Mouse (Mus musculus) heart, postnatal 14 days (tissue): Measurements from ENCODE around the gene Ina. TPM values are rescaled to one million over a fixed set of nuclear protein-coding genes. Genes with fewer than 3 reads are reported as not detected.
A peak's percentile ranks its signal among the peaks of the same experiment; 100 is the strongest.

Experiments
- DNase-seq, 2 experiments: peaks; one replicate each; pipeline ENCODE4 v3.0.0; 2021 to 2022
- intact Hi-C: fragments of 180-260 bp; cut with DNase I; formaldehyde crosslinking; loops from one replicate; pipeline ENCODE4 v1.15.1; 2025
- total RNA-seq, 2 experiments: library from RNA; stranded (reverse); gene quantifications; 2 replicates each; pipeline ENCODE4 v1.2.3; 2021

The Ina gene
- total RNA-seq, 2 experiments from 2014 or later: not detected

DNA sequence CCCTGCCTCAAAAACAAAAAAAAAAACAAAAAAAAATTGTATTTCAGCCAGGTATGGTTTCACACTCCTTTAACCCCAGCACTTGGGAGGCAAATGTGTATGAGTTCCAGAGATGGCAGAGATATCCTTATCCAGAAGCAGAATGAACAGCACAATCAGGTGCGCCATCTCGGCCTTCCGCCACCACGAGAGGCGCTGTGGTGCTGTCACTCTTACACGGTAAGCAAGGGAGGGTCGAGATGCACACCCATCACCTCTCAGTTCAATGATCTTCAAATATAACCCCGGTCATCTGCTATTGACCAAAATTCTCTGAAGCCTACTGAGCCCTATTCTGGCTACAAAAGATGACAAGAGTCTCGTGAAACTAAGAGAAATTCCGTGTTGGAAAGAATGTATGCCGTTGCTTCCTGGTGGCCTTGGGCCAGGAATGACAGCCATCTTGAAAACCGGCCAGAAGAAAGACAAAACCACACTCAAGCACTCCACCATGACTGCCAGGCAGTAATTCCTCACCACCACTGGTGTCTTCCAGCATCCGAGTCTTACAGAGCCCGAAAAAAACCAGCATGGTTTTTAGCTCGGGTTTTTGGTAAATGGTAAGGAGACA lies 1.9 kb upstream of the Ina start:
- DNase-seq: no peak

GRCm38 (mm10) chr19:47013340-47014158 lies 949 bp upstream of the Ina start:
- intact Hi-C loops: no loop called here
- no peak for DNase-seq

More for the DNA sequence above, 1.9 kb upstream of the Ina start:
- intact Hi-C loops: no loop called here

- intact Hi-C loops: no loop called here
- no peak for DNase-seq
Observed at GRCm38 (mm10) chr19:47014159-47014446, 395 bp upstream of the Ina start.

GRCm38 (mm10) chr19:47015396-47015795 lies 898 bp downstream of the Ina start:
- DNase-seq: no peak
- intact Hi-C loops: no loop called here

- intact Hi-C loops: no loop called here
- DNase-seq: no peak
Observed at GRCm38 (mm10) chr19:47015965-47016364, 1.5 kb downstream of the Ina start.

- peak; percentile 86 to 89 for DNase-seq
- intact Hi-C loops: no loop called here
Observed at GRCm38 (mm10) chr19:47016487-47016886, 2.0 kb downstream of the Ina start.

DNA sequence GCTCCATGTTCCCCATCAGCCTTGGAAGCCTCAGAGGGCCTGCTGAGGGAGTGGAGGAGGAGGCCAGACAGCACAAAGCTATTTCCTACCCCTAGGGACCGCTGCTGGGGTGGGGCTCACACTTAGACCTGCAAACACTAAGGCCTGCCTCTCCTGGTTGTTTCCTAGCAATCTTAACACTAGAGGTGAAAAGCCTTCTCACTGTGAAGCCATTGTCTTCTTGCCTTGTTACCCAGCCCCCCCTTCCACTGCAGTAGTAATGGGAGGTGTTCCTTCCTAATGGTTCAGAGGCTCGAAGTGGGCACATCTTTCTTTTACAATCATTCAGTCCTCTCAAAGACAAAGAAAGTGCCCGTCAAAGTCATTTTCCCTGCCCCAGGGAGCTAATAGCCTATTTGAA lies 3.3 kb downstream of the Ina start:
- DNase-seq: no peak
- intact Hi-C loops: no loop called here

GRCm38 (mm10) chr19:47018330-47018729 lies 3.8 kb downstream of the Ina start:
- intact Hi-C loops: no loop called here
- DNase-seq: no peak

DNA sequence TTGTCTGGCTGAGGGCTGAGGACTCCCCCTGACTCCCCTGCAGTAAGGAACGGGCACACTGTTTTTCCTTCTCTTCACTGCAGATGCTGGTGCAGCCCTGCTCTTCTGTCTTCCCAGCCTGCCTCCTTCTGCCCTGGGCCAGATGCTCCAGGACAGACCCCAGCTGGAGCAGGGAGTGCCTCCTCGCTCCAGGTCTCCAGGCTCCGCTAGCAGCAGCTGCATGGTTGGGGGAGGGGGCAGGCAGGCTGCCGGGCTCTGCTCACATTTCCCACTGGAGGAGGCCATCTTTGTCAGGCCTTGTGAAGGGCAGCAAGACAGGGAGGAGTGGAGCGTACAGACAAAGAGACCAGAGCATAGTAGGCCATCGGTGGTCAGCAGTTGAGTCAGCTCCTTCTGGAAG lies 4.8 kb downstream of the Ina start:
- intact Hi-C loops: no loop called here
- DNase-seq: no peak

- DNase-seq: no peak
- intact Hi-C loops: no loop called here
Observed at GRCm38 (mm10) chr19:47022709-47023108, 8.2 kb downstream of the Ina start.

- no peak for DNase-seq
Observed at GRCm38 (mm10) chr19:47023546-47023945, 9.0 kb downstream of the Ina start.

DNA sequence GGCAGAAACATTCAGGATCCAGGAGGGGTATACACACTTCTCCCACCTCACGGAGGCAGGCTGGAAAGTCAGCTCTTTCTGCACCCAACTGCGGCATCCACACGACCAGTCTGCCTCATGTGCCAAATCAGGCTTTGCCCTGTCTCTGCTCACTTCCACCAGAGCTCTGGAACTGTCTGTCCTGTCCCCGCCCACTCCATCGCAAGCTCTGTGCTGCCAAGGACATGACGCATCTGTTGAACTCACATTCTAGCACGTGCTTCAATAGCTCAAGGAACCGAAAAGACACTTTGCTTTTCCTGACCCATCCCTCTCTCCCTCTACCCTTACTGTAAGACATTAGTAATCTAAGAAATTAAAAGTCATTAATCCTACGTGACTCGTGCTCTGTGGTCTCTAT lies 10.5 kb downstream of the Ina start:
- intact Hi-C loops: no loop called here
- DNase-seq: peak in 1 of 2 experiments; percentile 20

More at GRCm38 (mm10) chr19:47023546-47023945, 9.0 kb downstream of the Ina start:
- intact Hi-C loops: no loop called here

- intact Hi-C loops: no loop called here
Observed at GRCm38 (mm10) chr19:47026513-47026912, 12.0 kb downstream of the Ina start.

GRCm38 (mm10) chr19:47029796-47030195 lies 15.3 kb downstream of the Ina start:
- intact Hi-C loops: no loop called here
- DNase-seq: no peak

More at GRCm38 (mm10) chr19:47026513-47026912, 12.0 kb downstream of the Ina start:
- DNase-seq: no peak

DNA sequence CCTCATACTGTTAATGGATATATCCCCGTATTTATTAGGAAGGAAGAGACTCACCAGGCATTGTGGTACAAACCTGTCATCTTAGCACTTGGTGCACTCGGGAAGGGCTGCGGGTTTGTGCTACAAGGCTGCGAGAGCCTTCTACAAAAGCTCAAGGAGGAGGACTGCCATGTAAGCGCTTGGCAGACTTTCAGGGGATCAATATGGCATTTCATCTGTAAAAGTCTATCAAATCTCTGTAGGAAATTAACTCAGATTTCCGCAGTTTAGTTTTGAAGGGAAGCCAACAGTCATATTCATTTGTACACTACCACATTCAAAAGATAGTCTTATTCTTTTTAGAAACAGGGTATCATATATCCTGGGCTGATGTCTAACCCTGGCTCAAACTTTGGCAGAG lies 17.3 kb downstream of the Ina start:
- intact Hi-C loops: no loop called here
- no peak for DNase-seq

GRCm38 (mm10) chr19:47034916-47035315 lies 20.4 kb downstream of the Ina start:
- no peak for DNase-seq
- intact Hi-C loops: no loop called here

GRCm38 (mm10) chr19:47036596-47036995 lies 22.1 kb downstream of the Ina start:
- DNase-seq: no peak
- intact Hi-C loops: no loop called here

DNA sequence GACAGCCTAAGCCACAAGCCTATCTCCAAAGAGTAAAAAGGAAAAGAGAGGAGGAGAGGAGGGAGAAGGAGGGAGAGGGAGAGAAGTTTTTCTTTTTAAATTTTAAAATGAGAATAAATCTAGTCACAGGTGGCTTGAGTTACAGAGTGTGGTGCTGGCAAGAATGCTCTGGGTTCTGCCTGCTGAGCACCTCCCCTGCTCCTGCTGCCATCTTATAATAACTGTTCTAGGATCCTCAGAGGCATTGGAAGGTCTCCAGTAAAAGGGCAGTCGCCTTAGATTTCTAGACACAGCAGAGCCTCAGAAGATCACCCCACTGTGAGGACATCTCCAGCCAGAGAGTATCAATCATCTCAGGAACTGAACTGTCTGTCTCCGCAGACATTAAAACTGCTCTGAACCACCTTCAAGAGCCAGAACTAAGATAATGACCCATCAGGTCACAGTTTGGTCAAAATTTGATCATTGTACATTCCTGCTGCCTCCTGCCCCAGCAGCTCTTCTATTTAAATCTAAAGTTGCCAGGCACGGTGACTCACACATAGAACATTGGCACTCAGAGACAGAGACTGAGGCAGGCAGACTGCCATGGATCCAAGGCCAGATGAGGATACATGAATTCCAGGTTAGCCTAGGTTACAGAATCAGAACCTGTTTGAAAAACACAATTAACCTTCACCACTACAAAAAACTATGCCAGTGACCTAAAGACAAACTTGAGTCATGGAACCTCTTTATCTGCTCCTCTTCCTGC lies 26.4 kb downstream of the Ina start:
- intact Hi-C loops: loop anchor here (5.0 to 10.0 kb wide), 2 partner anchors 164 to 366 kb away; partner anchors contain the start of gene Cyp17a1

DNA sequence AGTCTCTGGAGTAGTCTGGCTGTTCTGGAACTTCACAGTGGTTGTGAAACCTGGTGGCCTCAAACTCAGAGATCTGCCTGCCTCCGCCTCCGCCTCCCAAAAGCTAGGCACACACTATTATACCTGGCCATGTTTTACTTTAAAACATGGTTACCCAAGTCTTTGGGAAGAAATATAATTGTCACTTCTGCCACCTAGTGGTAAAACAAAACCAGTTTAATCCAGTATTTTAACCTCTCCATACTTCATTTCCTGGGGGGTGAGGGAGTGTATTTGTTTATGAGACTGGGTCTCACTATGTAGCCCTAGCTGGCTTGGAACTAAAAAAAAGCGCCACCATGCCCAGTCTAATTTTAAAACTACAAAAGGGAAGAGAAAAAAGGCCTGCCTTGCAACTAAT lies 29.1 kb downstream of the Ina start:
- intact Hi-C loops: loop anchor here (5.0 to 10.0 kb wide), 2 partner anchors 166 to 369 kb away; partner anchors contain the start of gene Cyp17a1
- DNase-seq: no peak

More for the DNA sequence above, 26.4 kb downstream of the Ina start:
- no peak for DNase-seq

DNA sequence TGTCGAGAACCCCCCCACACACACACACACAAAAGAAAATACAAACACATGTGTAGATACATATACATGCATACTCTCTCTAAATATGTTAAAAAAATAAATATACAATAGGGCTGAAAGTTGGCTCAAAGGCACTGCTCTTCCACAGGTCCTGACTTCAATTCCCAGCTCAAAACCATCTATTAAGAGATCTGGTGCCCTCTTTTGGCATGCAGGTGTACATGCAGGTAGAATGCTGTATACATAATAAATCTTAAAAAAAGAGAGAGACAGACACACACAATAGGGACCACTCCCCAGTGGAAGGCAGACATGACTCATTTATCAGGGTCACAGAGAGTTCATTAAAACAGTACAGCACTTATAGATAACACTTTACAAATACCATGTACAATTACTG lies 31.8 kb downstream of the Ina start:
- no peak for DNase-seq
- intact Hi-C loops: loop anchor here (10.0 kb wide), 1 partner anchor 372 kb away; the partner anchor contains the start of gene Cyp17a1

DNA sequence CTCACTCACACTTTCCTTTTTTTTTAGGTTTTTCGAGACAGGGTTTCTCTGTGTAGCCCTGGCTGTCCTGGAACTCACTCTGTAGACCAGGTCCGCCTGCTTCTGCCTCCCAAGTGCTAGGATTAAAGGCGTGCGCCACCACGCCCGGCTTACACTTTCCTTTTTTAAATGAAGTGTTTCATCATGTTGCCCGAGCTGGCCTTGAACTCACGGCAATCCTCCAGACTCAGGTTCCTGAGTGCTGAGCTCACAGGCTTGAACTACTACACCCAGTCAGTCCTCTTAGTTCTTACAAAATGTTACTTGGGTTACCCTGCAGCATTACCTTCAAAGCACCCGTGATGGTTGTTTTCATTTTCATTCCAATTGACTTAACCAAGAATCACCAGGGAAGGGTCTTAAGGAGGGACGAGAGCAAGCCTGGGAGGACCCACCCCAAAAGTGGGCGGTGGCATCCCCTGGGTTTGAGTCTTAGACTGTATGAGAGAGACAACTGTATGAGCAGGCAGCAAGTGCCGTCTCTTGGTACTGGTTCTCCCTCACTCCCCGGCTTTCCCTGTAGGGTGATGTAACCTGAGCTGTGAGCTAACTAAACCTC lies 32.8 kb downstream of the Ina start:
- intact Hi-C loops: loop anchor here (10.0 kb wide), 1 partner anchor 373 kb away; the partner anchor contains the start of gene Cyp17a1

More for the DNA sequence above, 32.8 kb downstream of the Ina start:
- DNase-seq: no peak
